Mouse (Mus musculus) kidney, adult 9 months (tissue): Measurements from ENCODE around the gene Ddx20.

ENCODE experiments used
- DNase-seq: peaks from one replicate; pipeline ENCODE4 v3.0.0; 2022

The Ddx20 gene

DNA sequence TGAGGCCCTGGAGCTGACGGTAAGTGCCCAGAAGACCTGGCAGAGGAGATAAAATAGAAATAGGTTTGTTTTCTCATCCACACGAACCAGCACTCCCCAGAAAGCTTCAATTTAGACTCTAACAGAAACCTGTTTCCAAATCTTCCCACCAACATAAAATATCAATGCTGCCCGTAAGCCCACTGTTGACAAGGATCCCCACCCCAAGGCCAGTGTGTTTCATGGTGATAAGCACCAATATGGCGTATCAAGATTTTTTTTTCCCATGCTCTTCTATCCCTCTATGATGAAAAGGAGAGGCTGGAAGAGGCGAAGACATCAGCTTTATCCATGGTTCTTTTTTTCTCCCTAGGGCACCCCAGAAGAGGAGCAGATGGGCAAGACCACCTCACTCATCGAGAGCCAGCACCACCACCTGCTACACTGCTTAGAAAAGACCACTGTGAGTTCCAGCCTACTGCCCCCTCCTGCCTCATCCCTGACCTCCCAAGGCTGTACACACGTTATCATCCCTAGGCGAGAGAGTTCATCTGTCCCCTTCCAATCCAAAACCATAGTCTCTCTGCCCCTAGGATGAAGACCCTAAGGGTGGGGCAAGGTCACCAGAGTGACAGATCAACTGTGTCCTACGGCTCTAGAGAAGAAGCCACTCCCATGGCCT, 22.1 kb downstream of the Ddx20 start:
- no peak for DNase-seq

DNA sequence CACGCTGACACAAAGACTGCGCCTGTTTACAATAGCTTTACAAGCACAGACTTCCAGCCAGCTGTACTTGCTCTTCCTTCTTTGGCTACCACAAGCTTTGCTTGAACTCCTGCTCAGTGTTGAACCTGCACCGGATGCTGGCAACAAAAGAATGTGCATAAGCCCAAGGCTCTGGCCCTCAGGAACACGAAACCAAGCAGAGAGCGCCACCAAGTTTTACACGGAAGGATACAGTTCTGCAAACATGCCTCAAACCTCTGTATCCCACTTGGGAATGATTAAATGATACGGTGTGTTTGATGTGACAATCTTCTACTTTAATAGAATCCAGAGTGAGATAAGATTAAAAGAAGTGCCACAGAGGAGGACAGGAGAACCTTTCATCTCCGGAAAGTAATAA, 24.3 kb downstream of the Ddx20 start:
- DNase-seq = peak; percentile 26

DNA sequence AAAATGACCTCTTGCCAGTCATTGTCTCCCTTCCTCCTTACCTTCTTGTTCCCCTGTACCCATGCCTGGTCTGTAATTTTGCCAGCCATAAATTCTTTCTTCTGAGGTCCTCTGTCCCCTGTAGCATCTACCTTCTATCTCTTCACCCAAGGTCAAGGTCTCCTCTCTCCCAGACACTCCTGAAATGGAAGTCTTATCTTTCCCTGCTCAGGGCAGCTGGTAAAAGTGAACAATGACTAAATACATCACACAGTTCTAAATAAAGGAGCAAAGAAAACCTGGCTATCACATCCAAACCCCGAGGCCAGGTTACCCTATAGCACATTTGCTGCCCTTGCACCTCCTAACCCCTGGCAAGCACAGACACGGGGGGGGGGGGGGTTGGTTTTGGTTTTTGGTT, 26.8 kb downstream of the Ddx20 start:
- no peak for DNase-seq

- no peak for DNase-seq
Measured at GRCm38 (mm10) chr3:105655031-105655585, 32.3 kb downstream of the Ddx20 start.

DNA sequence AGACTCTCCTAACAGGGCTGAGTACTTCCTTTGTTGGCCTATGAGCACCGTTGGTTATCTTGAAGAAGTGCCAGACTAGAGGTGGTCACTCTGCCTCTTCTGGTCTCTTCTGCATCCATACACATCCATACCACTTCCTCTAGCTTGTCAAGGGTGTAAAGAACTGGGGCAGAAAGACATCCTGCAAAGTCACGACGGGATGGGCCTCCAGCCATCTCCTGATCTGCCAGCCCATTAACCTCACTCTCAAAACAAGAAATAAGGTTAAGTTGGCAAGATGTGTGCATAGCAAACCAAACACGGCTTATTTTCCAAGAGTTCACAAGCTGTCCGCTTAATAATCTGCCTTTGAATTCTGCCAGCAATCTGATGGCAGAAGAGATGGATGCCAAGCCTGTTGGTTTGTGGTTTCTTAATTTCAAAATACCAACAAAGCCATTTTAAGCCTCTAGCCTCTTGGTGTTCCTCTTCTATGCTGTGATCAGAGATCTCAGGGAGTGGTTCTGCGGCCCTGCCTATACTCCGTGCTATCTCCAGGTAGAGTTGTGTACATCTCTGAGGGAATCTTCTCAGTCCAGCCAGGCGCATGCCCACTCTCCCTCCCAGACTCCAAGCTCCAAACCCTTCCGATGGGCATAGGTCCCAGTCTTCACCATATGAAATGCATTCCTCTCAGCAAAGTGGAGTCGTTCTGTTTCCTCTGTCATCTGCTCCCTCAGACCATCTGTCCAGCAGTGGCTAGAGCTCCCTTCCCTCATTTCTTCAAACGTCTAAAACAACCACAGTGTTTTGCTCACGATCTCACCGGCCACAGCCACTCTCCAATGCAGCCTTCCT, 33.6 kb downstream of the Ddx20 start:
- no peak for DNase-seq

DNA sequence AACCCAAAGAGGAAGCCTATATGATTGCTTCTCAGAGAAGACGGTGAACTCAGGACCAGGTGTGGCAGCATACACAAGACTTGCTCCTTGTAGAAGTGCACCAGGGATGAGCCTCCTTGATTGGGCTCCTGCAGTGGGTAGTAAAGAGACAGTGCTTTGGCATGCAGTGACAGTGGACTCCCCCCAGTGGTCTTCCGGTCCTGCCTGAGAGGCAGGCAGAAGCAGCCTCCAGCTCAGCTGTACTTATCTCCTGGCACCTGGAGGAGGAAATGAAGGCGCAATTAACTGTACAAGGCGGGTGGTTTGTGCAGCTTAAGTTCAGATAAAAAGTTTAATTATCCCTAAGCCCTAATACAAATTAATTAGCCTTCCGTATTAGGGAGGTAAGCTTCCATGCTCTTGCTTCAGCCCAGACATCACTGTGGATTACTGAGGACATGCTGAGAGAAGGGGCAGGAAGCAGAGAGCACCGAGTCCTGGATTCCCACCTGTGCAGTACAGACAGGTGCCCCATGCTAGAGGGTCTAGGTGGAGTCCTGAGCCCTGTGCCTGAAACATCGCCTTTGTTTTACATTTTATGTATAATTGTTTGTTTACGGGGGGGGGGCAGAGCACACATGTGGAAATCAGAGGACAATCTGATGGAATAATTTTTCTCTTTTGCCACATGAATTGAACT, 38.3 kb downstream of the Ddx20 start:
- DNase-seq = no peak

GRCm38 (mm10) chr3:105643566-105643965, 43.8 kb downstream of the Ddx20 start:
- no peak for DNase-seq

GRCm38 (mm10) chr3:105642186-105642585, 45.2 kb downstream of the Ddx20 start:
- peak; percentile 28 for DNase-seq

DNA sequence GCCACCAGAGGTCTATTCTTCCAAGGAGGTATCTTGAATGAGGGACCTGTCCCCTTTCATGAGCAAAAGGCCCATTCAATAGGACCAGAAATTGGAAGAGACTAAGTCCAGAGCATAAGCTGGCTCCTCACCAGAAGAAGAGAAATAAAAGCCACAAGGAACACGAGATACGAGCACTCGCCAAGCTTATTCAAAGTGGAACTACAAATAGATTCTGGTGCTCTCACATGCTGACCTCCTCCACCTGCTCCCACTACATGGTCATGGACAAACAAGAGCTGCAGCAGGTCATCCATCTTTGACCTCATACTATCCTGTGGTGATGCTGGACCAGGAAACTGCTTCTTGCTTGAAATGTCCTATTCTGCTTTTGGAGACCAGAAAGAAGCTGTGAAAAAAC, 54.4 kb downstream of the Ddx20 start:
- DNase-seq = no peak

GRCm38 (mm10) chr3:105632296-105632695, 55.1 kb downstream of the Ddx20 start:
- DNase-seq = peak; percentile 9
